Mouse (Mus musculus) neural tube, embryonic 11.5 days (tissue): ENCODE results near the gene Sec62. TPM values are rescaled to one million over a fixed set of nuclear protein-coding genes. Genes with fewer than 3 reads are reported as not detected.

Source experiments
- polyA plus RNA-seq: library from polyadenylated mRNA; unstranded; fragments of >200 nt; fragmentation: Nextera tagmentation; extraction: Ambion mirVana; gene quantifications from 2 replicates; pipeline ENCODE4 v1.2.1, GENCODE M21; 2014

The Sec62 gene
- polyA plus RNA-seq, 1 experiment from 2014 or later: 60.8 TPM

Other genes with a start within 250 kb of the Sec62 start
- 31.8 and 32.1 TPM in 2 replicates for gene Mecom, start 244.9 kb upstream of the Sec62 start, polyA plus RNA-seq
- 0.31 and 0.37 TPM in 2 replicates for gene Actrt3, start 192.9 kb upstream of the Sec62 start, polyA plus RNA-seq
- gene Mynn, start 190.8 kb upstream of the Sec62 start, polyA plus RNA-seq: 41.9 and 44.6 TPM in 2 replicates
- 0.16 TPM in 1 of 2 replicates, not detected in the other for gene Lrriq4, start 148.4 kb upstream of the Sec62 start, polyA plus RNA-seq
- gene Lrrc34, start 145.0 kb upstream of the Sec62 start, polyA plus RNA-seq: 1.2 and 1.6 TPM in 2 replicates
- gene Lrrc31, start 93.0 kb upstream of the Sec62 start, polyA plus RNA-seq: not detected in 2 replicates
- gene Samd7, start 46.6 kb upstream of the Sec62 start, polyA plus RNA-seq: not detected in 2 replicates
- 0.76 and 1.9 TPM in 2 replicates for gene Gpr160, start 63.1 kb downstream of the Sec62 start, polyA plus RNA-seq
- 5.2 and 5.6 TPM in 2 replicates for gene Phc3, start 176.5 kb downstream of the Sec62 start, polyA plus RNA-seq
- gene Prkci, start 202.9 kb downstream of the Sec62 start, polyA plus RNA-seq: 44.7 and 47.8 TPM in 2 replicates